Mouse (Mus musculus): Measurements from ENCODE around the gene 1110032A03Rik.

DNA sequence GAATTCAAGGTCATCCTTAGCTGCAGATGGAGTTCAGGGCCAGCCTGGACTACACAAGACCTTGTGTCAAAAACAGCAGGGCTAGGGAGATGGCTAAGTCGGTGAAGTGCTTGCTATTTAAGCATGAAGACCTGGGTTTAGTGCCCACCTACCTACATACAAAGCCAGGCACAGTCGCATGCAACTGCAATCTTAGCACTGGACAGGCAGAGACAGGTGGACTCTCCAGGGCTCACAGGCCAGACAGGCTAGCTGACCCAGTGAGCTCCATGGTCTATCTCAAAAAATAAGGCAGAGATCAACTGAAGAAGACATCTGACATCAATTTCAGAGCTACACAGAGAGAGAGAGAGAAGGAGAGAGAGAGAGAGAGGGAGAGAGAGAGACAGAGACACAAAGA lies 51.2 kb downstream of the 1110032A03Rik start:
- no peak for TF ChIP-seq GATA1 (IDR thresholded peaks at IDR 0.05; ENCODE audit: borderline replicate concordance, low read length)
- no peak for TF ChIP-seq FLI1 (IDR thresholded peaks at IDR 0.05; ENCODE audit: low read length)

Data from megakaryocyte, embryonic 14.5 days (primary cell).